Mouse (Mus musculus) megakaryocyte, embryonic 14.5 days (primary cell): Measurements from ENCODE around the gene Coq9.

Experiments
- FLI1 ChIP-seq: IDR thresholded peaks from 2 replicates; pipeline ENCODE4 v1.6.1; 2012; ENCODE audit warnings: low read length, inconsistent platforms, mixed read lengths
- GATA1 ChIP-seq: IDR thresholded peaks from 3 replicates; pipeline ENCODE4 v1.6.1; 2012; ENCODE audit warnings: mixed read lengths, low read length, inconsistent platforms, borderline replicate concordance

GRCm38 (mm10) chr8:94869146-94869545 lies 31.0 kb downstream of the Coq9 start:
- TF ChIP-seq GATA1, result no peak
- TF ChIP-seq FLI1, result no peak
